Mouse (Mus musculus) hindbrain, postnatal 0 days (tissue): Measurements from ENCODE around the gene Gata1. TPM values are rescaled to one million over a fixed set of nuclear protein-coding genes. Genes with fewer than 3 reads are reported as not detected.
"Not testable (repeated sequence)": the region's sequence is repeated elsewhere in the genome, so short reads cannot be mapped to it uniquely, and the experiment has no call there.

Experiments used
- ATAC-seq: fragments of 200-750 bp; cut with Nextera tagmentation; 2 replicates; pipeline ENCODE4 v1.8.0; 2017; ENCODE audit warnings: mild to moderate bottlenecking, moderate TSS enrichment, moderate library complexity
- DNase-seq: peaks from one replicate; pipeline ENCODE4 v3.0.0-alpha.2; 2015; ENCODE audit warnings: low spot score
- H3K27ac ChIP-seq: fragments of 300-500 bp; sonication (generic); 2 replicates; pipeline ENCODE4 v1.5.1; 2014; ENCODE audit warnings: mild to moderate bottlenecking
- H3K27me3 ChIP-seq: fragments of 300-500 bp; sonication (generic); 2 replicates; pipeline ENCODE4 v1.6.1; 2014; ENCODE audit warnings: low read length, mixed read lengths; ENCODE audit not compliant: insufficient read depth
- H3K36me3 ChIP-seq: fragments of 300-500 bp; sonication (generic); 2 replicates; pipeline ENCODE4 v1.6.1; 2014; ENCODE audit warnings: low read length, mixed read lengths; ENCODE audit not compliant: insufficient read depth
- H3K4me1 ChIP-seq: fragments of 300-500 bp; sonication (generic); 2 replicates; pipeline ENCODE4 v1.6.1; 2014; ENCODE audit warnings: antibody characterized with exemption, low read length, mixed read lengths; ENCODE audit not compliant: insufficient read depth
- H3K4me2 ChIP-seq: fragments of 300-500 bp; sonication (generic); 2 replicates; pipeline ENCODE4 v1.6.1; 2014; ENCODE audit warnings: low read depth, mild to moderate bottlenecking, low read length, moderate library complexity, mixed read lengths
- H3K4me3 ChIP-seq: fragments of 300-500 bp; sonication (generic); 2 replicates; pipeline ENCODE4 v1.5.1; 2014; ENCODE audit warnings: low read length
- H3K9ac ChIP-seq: fragments of 300-500 bp; sonication (generic); replicated peaks from 2 replicates; pipeline ENCODE4 v1.6.1; 2014; ENCODE audit warnings: mild to moderate bottlenecking, low read length, moderate library complexity, mixed read lengths
- H3K9me3 ChIP-seq: fragments of 300-500 bp; sonication (generic); 2 replicates; pipeline ENCODE4 v1.6.1; 2016; ENCODE audit warnings: low read length, mixed read lengths
- CTCF ChIP-seq: IDR thresholded peaks from 2 replicates; pipeline ENCODE4 v1.5.1; 2016; ENCODE audit warnings: antibody characterized with exemption, control low read depth, low read depth
- WGBS: fragments of 180-500 bp; shearing (Covaris S2); extraction: QIAGEN DNeasy Blood & Tissue Kit; methylation state at CpG from one replicate; pipeline ENCODE4 v1.1.7; 2014; 5-methylcytosine and 5-hydroxymethylcytosine counted together
- polyA plus RNA-seq: library from polyadenylated mRNA; unstranded; fragments of >200 nt; fragmentation: Nextera tagmentation; extraction: Ambion mirVana; gene quantifications from 2 replicates; pipeline ENCODE4 v1.2.1, GENCODE M21; 2015
- total RNA-seq: library from RNA; depleted of rRNA; stranded (reverse); fragments of >200 nt; gene quantifications from 2 replicates; pipeline ENCODE4 v1.2.3, GENCODE M21; 2014; rRNA removed

Gene Gata1
- total and polyA plus RNA-seq, 2 experiments from 2014 or later = not detected

GRCm38 (mm10) chrX:7919601-7920383 lies 58.1 kb downstream of the Gata1 start, which contains the start of gene Pcsk1n:
Gene Pcsk1n (plus strand): TSS chrX:7919822.
- Histone ChIP-seq H3K4me3 (peak within 1 kb of the TSS; percentile 44), H3K4me2 (peak within 1 kb of the TSS; percentile 56), H3K9ac (peak within 1 kb of the TSS; percentile 61), H3K4me1 (no peaks in the 10 kb centered on the region), H3K27ac (peak within 1 kb of the TSS; percentile 84), H3K27me3 (no peaks in the 10 kb centered on the region), H3K9me3 (no peaks in the 10 kb centered on the region), H3K36me3 (no peaks in the 10 kb centered on the region)
- ATAC-seq (peak; percentile 92), DNase-seq (peak; percentile 87)
- 20% methylated on average over 39 of the region's 40 CpGs for WGBS
- no peak for TF ChIP-seq CTCF

GRCm38 (mm10) chrX:7917960-7918359 lies 59.9 kb downstream of the Gata1 start:
- not testable (repeated sequence) for H3K9ac ChIP-seq, H3K27ac ChIP-seq, ATAC-seq, DNase-seq, H3K27me3 ChIP-seq, H3K9me3 ChIP-seq, H3K36me3 ChIP-seq, H3K4me2 ChIP-seq, H3K4me3 ChIP-seq, H3K4me1 ChIP-seq
- 0 out of 2 replicates have a peak, but pooled peaks have one; percentile 4 for TF ChIP-seq CTCF
- WGBS = 77% methylated on average over 6 of the region's 6 CpGs

GRCm38 (mm10) chrX:7915669-7916068 lies 62.2 kb downstream of the Gata1 start:
- DNase-seq = peak; percentile 20

GRCm38 (mm10) chrX:7910473-7910872 lies 67.4 kb downstream of the Gata1 start:
- H3K27ac ChIP-seq = no peak overlapping the region
- TF ChIP-seq CTCF = no peak
- ATAC-seq = no peak
- WGBS = 54% methylated on average over 6 of the region's 6 CpGs
- H3K4me2 ChIP-seq = no peak overlapping the region
- H3K9ac ChIP-seq = no peak overlapping the region
- H3K27me3 ChIP-seq = no peaks in the 10 kb centered on the region
- H3K36me3 ChIP-seq = no peaks in the 10 kb centered on the region
- peak; percentile 32 for DNase-seq
- H3K9me3 ChIP-seq = no peaks in the 10 kb centered on the region
- H3K4me3 ChIP-seq = no peak overlapping the region
- H3K4me1 ChIP-seq = no peaks in the 10 kb centered on the region

More at GRCm38 (mm10) chrX:7915669-7916068, 62.2 kb downstream of the Gata1 start:
- H3K4me1 ChIP-seq, H3K4me3 ChIP-seq, H3K27me3 ChIP-seq, H3K36me3 ChIP-seq, H3K9ac ChIP-seq, H3K9me3 ChIP-seq, H3K27ac ChIP-seq, ATAC-seq, H3K4me2 ChIP-seq: not testable (repeated sequence)
- WGBS = 26% methylated on average over 3 of the region's 3 CpGs
- TF ChIP-seq CTCF = peak; percentile 38; the same call in 1 of the 2 replicates

Other genes with a start within 250 kb of the Gata1 start
- 134 and 137 TPM in 2 replicates for gene Praf2, start 249.6 kb downstream of the Gata1 start, total RNA-seq
- gene Praf2, start 249.6 kb downstream of the Gata1 start, polyA plus RNA-seq = 129 and 134 TPM in 2 replicates
- 183 and 387 TPM in 2 replicates for gene Ccdc120, start 227.2 kb downstream of the Gata1 start, total RNA-seq
- 47.6 and 53.3 TPM in 2 replicates for gene Ccdc120, start 227.2 kb downstream of the Gata1 start, polyA plus RNA-seq
- gene Tfe3, start 215.5 kb downstream of the Gata1 start, total RNA-seq = 27.8 and 36.1 TPM in 2 replicates
- 21.4 and 21.5 TPM in 2 replicates for gene Tfe3, start 215.5 kb downstream of the Gata1 start, polyA plus RNA-seq
- 23.4 and 28.3 TPM in 2 replicates for gene Gripap1, start 188.3 kb downstream of the Gata1 start, total RNA-seq
- gene Gripap1, start 188.3 kb downstream of the Gata1 start, polyA plus RNA-seq = 61.1 and 62.8 TPM in 2 replicates
- 3.1 and 3.4 TPM in 2 replicates for gene Kcnd1, start 155.8 kb downstream of the Gata1 start, total RNA-seq
- 4.1 and 5.9 TPM in 2 replicates for gene Kcnd1, start 155.8 kb downstream of the Gata1 start, polyA plus RNA-seq
- 64.9 and 75.8 TPM in 2 replicates for gene Otud5, start 136.7 kb downstream of the Gata1 start, total RNA-seq
- gene Otud5, start 136.7 kb downstream of the Gata1 start, polyA plus RNA-seq = 36.8 and 37.3 TPM in 2 replicates
- 13.9 and 18.3 TPM in 2 replicates for gene Pim2, start 99.8 kb downstream of the Gata1 start, total RNA-seq
- 20.8 and 22.3 TPM in 2 replicates for gene Pim2, start 99.8 kb downstream of the Gata1 start, polyA plus RNA-seq
- gene Slc35a2, start 94.0 kb downstream of the Gata1 start, total RNA-seq = 38.0 and 61.0 TPM in 2 replicates
- gene Slc35a2, start 94.0 kb downstream of the Gata1 start, polyA plus RNA-seq = 43.7 and 46.2 TPM in 2 replicates
- 83.8 and 100 TPM in 2 replicates for gene Pqbp1, start 78.8 kb downstream of the Gata1 start, total RNA-seq
- gene Pqbp1, start 78.8 kb downstream of the Gata1 start, polyA plus RNA-seq = 200 and 201 TPM in 2 replicates
- 37.3 and 47.4 TPM in 2 replicates for gene Timm17b, start 78.7 kb downstream of the Gata1 start, total RNA-seq
- gene Timm17b, start 78.7 kb downstream of the Gata1 start, polyA plus RNA-seq = 125 and 133 TPM in 2 replicates
- not detected in 2 replicates for gene Gm10491, start 70.2 kb downstream of the Gata1 start, total RNA-seq
- gene Gm10491, start 70.2 kb downstream of the Gata1 start, polyA plus RNA-seq = not detected in 2 replicates
- gene Gm10490, start 68.5 kb downstream of the Gata1 start, total RNA-seq = not detected in 2 replicates
- not detected in 2 replicates for gene Gm10490, start 68.5 kb downstream of the Gata1 start, polyA plus RNA-seq
- 124 and 154 TPM in 2 replicates for gene Pcsk1n, start 58.2 kb downstream of the Gata1 start, total RNA-seq
- 465 and 477 TPM in 2 replicates for gene Pcsk1n, start 58.2 kb downstream of the Gata1 start, polyA plus RNA-seq
- gene Eras, start 49.5 kb downstream of the Gata1 start, total RNA-seq = not detected in 2 replicates
- not detected in 2 replicates for gene Eras, start 49.5 kb downstream of the Gata1 start, polyA plus RNA-seq
- gene Hdac6, start 30.2 kb downstream of the Gata1 start, total RNA-seq = 97.9 and 105 TPM in 2 replicates
- gene Hdac6, start 30.2 kb downstream of the Gata1 start, polyA plus RNA-seq = 54.5 and 57.4 TPM in 2 replicates
- 1.9 TPM in 1 of 2 replicates, not detected in the other for gene Glod5, start 40.4 kb upstream of the Gata1 start, total RNA-seq
- 0.38 and 1.2 TPM in 2 replicates for gene Glod5, start 40.4 kb upstream of the Gata1 start, polyA plus RNA-seq
- gene Suv39h1, start 96.7 kb upstream of the Gata1 start, total RNA-seq = 32.3 and 43.9 TPM in 2 replicates
- gene Suv39h1, start 96.7 kb upstream of the Gata1 start, polyA plus RNA-seq = 34.1 and 35.2 TPM in 2 replicates
- 0.11 and 0.99 TPM in 2 replicates for gene Was, start 112.4 kb upstream of the Gata1 start, total RNA-seq
- gene Was, start 112.4 kb upstream of the Gata1 start, polyA plus RNA-seq = 0.11 and 0.16 TPM in 2 replicates
- gene Wdr13, start 154.8 kb upstream of the Gata1 start, total RNA-seq = 377 and 393 TPM in 2 replicates
- gene Wdr13, start 154.8 kb upstream of the Gata1 start, polyA plus RNA-seq = 53.9 and 55.1 TPM in 2 replicates
- 318 and 321 TPM in 2 replicates for gene Rbm3, start 167.8 kb upstream of the Gata1 start, total RNA-seq
- 496 and 521 TPM in 2 replicates for gene Rbm3, start 167.8 kb upstream of the Gata1 start, polyA plus RNA-seq
- gene Tbc1d25, start 198.1 kb upstream of the Gata1 start, total RNA-seq = 19.9 and 24.6 TPM in 2 replicates
- gene Tbc1d25, start 198.1 kb upstream of the Gata1 start, polyA plus RNA-seq = 15.8 and 17.4 TPM in 2 replicates
- 25.2 and 41.3 TPM in 2 replicates for gene Ebp, start 215.4 kb upstream of the Gata1 start, total RNA-seq
- 29.8 and 30.2 TPM in 2 replicates for gene Ebp, start 215.4 kb upstream of the Gata1 start, polyA plus RNA-seq
- 60.8 and 68.4 TPM in 2 replicates for gene Porcn, start 228.5 kb upstream of the Gata1 start, total RNA-seq
- 49.2 and 49.3 TPM in 2 replicates for gene Porcn, start 228.5 kb upstream of the Gata1 start, polyA plus RNA-seq